Mouse (Mus musculus): ENCODE measurements around the gene Tubd1. TPM values are rescaled to one million over a fixed set of nuclear protein-coding genes. Genes with fewer than 3 reads are reported as not detected.

The Tubd1 gene
- polyA plus RNA-seq, 1 experiment, result 0.37 TPM

GRCm38 (mm10) chr11:86598572-86598971 lies 53.8 kb downstream of the Tubd1 start:
- no peak for TF ChIP-seq GATA1 (IDR thresholded peaks at IDR 0.05; ENCODE audit: low read length)

- no peak for TF ChIP-seq GATA1 (IDR thresholded peaks at IDR 0.05; ENCODE audit: low read length)
Measured at GRCm38 (mm10) chr11:86599378-86600208, 54.8 kb downstream of the Tubd1 start.

DNA sequence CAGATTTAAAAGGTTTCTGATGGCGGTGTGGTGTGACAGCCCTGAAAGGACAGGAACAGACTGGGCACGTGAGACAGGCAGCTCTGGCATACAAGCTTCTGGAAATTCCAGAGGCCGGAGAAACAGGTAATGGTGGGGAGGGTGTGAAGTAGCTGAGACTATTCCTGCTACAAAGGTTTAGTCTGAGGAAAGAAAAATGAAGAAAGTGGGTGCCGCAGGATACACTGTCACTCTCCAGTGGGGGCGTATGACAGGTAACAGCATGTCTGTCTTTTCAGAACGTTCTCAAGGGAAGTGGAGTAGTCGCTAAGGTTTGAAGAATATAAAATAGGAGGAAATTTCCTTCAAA lies 55.4 kb downstream of the Tubd1 start:
- no peak for TF ChIP-seq GATA1 (IDR thresholded peaks at IDR 0.05; ENCODE audit: low read length)

DNA sequence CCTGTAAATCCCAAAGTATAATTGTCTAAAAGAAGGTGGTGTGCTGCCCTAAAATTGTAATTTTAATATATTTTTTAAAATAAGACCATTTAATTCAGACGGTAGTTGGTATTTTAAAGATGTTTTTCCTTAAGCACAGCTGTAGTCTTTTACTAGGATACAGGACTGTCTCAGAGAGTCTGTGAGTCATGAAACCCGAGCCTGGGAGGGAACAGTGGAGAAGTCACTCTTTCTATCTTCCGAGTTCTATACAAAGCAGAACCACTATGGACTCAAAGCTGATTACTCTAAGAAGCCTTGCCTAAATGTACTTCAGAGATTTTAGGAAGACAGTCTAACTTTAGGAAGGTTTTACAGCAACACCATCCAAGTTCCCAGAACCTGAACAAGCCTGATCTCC lies 57.3 kb downstream of the Tubd1 start:
- no peak for TF ChIP-seq GATA1 (IDR thresholded peaks at IDR 0.05; ENCODE audit: low read length)

DNA sequence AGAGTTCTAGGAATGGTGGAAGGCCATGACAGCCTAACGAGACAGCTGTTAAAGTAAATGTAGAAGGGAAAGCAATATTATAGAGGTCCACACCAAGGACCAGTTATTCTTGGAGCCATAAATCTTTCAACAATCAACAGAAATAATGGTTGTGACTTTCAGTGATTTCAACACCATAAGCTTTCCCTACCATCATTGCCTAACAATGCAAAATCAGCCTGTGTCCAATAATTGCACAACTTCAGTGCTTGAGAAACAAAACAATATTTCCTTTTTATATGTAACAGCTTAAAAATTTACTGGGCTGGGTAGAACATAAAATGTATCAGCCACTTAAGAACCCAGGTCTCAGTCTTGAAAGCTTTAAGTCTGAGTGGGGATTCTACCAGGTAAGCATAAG lies 58.9 kb downstream of the Tubd1 start:
- TF ChIP-seq GATA1 (IDR thresholded peaks at IDR 0.05; ENCODE audit: low read length), result no peak

DNA sequence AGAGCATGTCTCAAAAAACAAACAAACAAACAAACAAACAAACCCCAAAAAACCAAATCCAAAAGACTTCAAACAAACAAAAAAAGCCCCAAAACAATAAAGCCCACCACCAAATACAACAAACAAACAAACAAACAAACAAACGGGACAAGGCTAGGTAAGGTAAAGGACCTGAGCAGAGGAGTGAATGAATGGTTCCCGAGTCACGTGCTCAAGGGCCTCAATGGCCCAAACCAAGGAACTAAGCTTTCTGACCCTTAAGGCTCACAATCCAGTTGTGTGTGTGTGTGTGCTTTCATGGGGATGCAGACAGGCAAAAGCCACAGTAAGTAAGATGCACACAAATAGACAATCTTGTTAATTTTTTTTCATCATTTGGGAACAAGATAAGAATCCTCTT lies 59.5 kb downstream of the Tubd1 start:
- TF ChIP-seq GATA1 (IDR thresholded peaks at IDR 0.05; ENCODE audit: low read length), result no peak

DNA sequence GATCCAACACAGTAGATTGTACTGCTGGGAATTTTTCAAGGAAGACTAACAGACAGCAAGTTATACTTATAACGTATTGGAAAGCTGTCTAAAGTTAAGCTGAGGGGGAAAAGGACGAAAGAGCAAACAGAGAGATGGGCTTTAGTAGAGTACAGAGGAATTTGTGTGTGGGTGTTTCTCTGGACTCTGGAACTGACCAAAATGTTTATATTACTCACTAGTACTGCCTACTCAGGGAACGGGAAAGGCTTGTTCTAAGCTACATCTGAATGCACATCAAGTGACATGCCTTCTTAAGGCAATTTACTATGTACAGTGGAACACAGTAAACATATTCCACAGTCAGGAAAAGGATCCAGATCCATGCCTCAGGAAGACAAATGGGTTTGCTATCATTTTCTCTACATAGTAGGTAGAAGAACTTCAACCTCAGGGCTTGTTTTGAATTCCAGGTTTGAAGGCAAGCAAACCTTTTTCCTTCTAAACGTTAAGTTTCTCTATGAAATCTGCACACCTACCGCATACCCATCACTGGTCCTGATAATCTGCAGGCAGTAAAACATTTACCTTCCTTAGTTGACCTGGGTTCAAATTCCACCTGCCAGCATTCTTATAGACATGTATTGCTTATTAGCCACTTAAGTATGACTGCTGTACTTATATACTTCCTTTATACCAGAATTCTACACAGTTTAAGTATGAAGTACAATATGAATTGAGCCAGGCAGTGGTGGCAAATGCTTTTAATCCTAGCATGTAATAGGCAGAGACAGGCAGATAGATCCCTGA lies 60.1 kb downstream of the Tubd1 start:
- no peak for TF ChIP-seq GATA1 (IDR thresholded peaks at IDR 0.05; ENCODE audit: low read length)

DNA sequence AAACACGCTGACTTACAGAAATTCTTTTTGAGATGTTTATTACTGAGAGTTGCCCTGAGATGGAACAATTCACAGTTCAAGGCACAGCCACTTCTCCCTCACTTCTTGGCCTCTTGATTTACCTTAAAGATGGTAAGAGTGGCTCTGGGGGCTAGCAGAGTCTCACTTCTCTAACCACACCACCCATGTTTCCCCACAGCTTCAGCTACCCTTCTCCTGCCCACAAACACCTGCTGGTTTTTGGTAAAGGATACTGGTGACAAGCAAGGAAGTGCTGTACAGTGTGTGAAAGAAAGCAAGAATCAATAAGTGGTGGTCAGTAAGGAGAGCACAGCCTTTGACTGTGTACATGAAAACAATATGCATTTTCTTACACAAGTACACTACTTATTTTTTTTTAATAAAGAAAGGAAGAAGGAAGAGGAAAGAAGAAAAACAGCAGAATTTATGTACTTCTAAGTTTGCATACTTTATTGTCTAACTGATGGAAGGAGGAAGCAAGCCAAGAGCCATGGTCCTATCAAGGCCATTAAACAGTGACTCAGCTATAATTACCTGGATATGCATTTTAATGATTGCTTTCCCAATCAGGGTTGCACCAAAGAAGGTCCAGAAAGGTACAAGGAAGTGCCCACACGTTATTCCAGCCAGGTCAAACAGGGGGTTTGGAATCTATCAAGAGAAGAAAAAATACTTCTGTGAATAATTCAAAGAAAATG lies 62.0 kb downstream of the Tubd1 start:
- no peak for TF ChIP-seq GATA1 (IDR thresholded peaks at IDR 0.05; ENCODE audit: low read length)

GRCm38 (mm10) chr11:86607808-86608350 lies 63.1 kb downstream of the Tubd1 start:
- no peak for TF ChIP-seq GATA1 (IDR thresholded peaks at IDR 0.05; ENCODE audit: low read length)

DNA sequence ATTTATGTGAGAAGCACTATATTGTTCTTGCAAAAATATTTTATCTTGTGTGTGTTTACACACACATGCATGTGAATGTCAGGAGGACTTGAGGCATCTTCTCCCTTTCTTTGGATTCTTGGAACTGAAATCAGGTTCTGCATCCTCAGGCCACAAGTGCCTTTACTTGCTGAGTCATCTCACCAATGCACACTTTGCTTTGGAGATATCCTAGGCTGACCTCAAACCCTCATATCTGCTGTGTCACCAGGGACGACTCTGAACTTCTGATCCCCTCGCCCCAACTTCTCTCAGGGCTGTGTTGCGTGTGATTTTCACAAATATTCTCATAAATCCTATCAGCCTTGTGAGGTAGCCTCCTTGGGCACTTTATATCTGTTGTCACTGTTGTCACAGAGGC lies 65.4 kb downstream of the Tubd1 start:
- TF ChIP-seq GATA1 (IDR thresholded peaks at IDR 0.05; ENCODE audit: low read length), result peak; percentile 60

DNA sequence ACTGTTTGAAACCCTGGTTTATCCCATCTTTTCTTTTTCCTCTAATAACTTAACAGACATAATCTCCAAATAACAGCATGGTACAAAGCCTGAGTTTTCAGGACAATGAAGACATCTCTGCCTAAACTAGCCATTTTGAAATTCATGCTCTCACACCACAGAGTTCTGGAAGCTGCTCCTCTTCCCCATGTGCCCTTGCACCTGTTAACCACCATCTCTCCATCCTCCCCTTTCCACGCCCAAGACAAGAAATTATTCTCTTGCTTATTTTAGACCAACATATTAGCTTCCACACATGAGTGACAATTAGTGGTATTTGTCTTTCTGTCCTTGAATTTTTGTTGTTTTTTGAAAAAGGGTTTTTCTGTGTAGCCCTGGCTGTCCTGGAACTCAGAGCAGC lies 67.2 kb downstream of the Tubd1 start:
- TF ChIP-seq GATA1 (IDR thresholded peaks at IDR 0.05; ENCODE audit: low read length), result no peak

- TF ChIP-seq GATA1 (IDR thresholded peaks at IDR 0.05; ENCODE audit: low read length), result no peak
Measured at GRCm38 (mm10) chr11:86614056-86614530, 69.3 kb downstream of the Tubd1 start.

- no peak for TF ChIP-seq GATA1 (IDR thresholded peaks at IDR 0.05; ENCODE audit: low read length)
Measured at GRCm38 (mm10) chr11:86614607-86615006, 69.8 kb downstream of the Tubd1 start.

Other genes with a start within 250 kb of the Tubd1 start
- gene Med13, start 187.4 kb upstream of the Tubd1 start, polyA plus RNA-seq (2012), result 1.4 and 1.5 TPM in 2 replicates
- gene Rnft1, start 60.3 kb upstream of the Tubd1 start, polyA plus RNA-seq (2012), result 8.4 and 12.1 TPM in 2 replicates
- gene Rps6kb1, start 186 bp upstream of the Tubd1 start, polyA plus RNA-seq (2012), result 16.7 and 23.2 TPM in 2 replicates
- 19.4 and 25.3 TPM in 2 replicates for gene Vmp1, start 138.8 kb downstream of the Tubd1 start, polyA plus RNA-seq (2012)
- gene Ptrh2, start 139.0 kb downstream of the Tubd1 start, polyA plus RNA-seq (2012), result 0.80 and 1.3 TPM in 2 replicates
- gene Cltc, start 212.6 kb downstream of the Tubd1 start, polyA plus RNA-seq (2012), result 71.9 and 86.5 TPM in 2 replicates